Mouse (Mus musculus): ENCODE results near the gene Snrnp27. TPM values are rescaled to one million over a fixed set of nuclear protein-coding genes. Genes with fewer than 3 reads are reported as not detected.

The Snrnp27 gene
- polyA plus RNA-seq, 1 experiment from 2014 or later, result 124 TPM

- Histone ChIP-seq H3K4me3 (no peak overlapping the region), H3K4me2 (replicated peaks) (no peak overlapping the region), H3K4me1 (peaks cover 10% of the 10 kb centered on the region), H3K36me3 (peaks cover 38% of the 10 kb centered on the region), H3K9me3 (no peaks in the 10 kb centered on the region), H3K27ac (no peak overlapping the region), H3K27me3 (no peaks in the 10 kb centered on the region), H3K9ac (no peak overlapping the region)
- ATAC-seq (ENCODE audit: low FRiP score, low read depth), result no peak
- 62% methylated on average over 1 of the region's 1 CpGs for WGBS
These were observed 2.6 kb upstream of the Snrnp27 start for GRCm38 (mm10) chr6:86686971-86687370.

GRCm38 (mm10) chr6:86684655-86685011 is 311 bp upstream of the Snrnp27 start:
- no peaks in the 10 kb centered on the region for H3K27me3 ChIP-seq
- peak overlapping the region; percentile 93 for H3K4me2 ChIP-seq (replicated peaks)
- H3K4me1 ChIP-seq, result peaks cover 10% of the 10 kb centered on the region
- peaks cover 37% of the 10 kb centered on the region for H3K36me3 ChIP-seq
- peak overlapping the region; percentile 55; the same call in 1 of the 2 replicates for H3K27ac ChIP-seq
- 41% methylated on average over 12 of the region's 12 CpGs for WGBS
- H3K9me3 ChIP-seq, result no peaks in the 10 kb centered on the region
- peak overlapping the region; percentile 88 for H3K4me3 ChIP-seq
- no peak for ATAC-seq (ENCODE audit: low FRiP score, low read depth)
- peak overlapping the region; percentile 88 for H3K9ac ChIP-seq

DNA sequence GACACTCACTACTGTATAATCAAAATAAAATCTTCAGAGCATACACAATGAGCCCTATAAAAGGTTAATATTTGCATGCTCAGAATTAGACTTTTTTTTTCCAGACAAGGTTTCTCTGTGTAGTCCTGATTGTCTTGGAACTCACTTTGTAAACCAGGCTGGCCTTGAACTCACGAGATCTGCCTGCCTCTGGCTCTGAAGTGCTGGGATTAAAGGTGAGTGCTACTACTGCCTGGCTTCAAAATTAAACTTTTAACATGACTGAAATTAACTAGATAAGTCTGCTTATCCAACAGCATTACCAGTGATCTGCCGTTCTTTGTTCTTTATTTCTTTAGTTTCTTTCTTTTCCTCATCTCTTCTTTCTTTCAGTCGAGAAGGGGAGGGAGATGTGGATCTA is 3.0 kb downstream of the Snrnp27 start:
- 88% methylated on average over 3 of the region's 3 CpGs for WGBS
- no peak overlapping the region for H3K9ac ChIP-seq

DNA sequence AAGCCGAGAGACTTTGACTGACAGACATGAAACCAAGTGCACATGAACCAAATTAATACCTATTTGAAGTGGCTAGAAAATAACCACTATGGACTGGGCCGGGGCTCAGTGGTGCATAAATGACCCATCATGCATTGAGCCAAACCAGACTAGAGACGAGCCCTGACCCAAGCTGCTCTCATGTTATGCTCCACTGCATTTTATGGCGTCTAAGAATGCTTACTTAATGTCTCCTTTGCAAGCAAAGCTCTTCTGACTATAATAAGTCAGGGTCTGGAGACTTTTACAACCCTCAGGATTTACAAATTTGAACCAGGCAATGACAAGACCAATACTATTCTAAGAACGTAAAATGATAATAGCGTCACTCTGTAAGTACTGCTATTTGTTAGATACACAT is 6.0 kb downstream of the Snrnp27 start:
- no peak overlapping the region for H3K4me2 ChIP-seq (replicated peaks)
- H3K4me1 ChIP-seq, result peaks cover 5% of the 10 kb centered on the region
- H3K9ac ChIP-seq, result no peak overlapping the region
- no peaks in the 10 kb centered on the region for H3K27me3 ChIP-seq
- no peak for ATAC-seq (ENCODE audit: low FRiP score, low read depth)
- no peak overlapping the region for H3K27ac ChIP-seq
- H3K4me3 ChIP-seq, result no peak overlapping the region
- H3K9me3 ChIP-seq, result no peaks in the 10 kb centered on the region
- WGBS, result 77% methylated on average over 6 of the region's 6 CpGs
- H3K36me3 ChIP-seq, result peaks cover 90% of the 10 kb centered on the region

More for the DNA sequence above, 3.0 kb downstream of the Snrnp27 start:
- Histone ChIP-seq H3K27me3 (no peaks in the 10 kb centered on the region), H3K4me3 (no peak overlapping the region), H3K9me3 (no peaks in the 10 kb centered on the region), H3K27ac (no peak overlapping the region), H3K4me1 (peaks cover 10% of the 10 kb centered on the region), H3K36me3 (peaks cover 63% of the 10 kb centered on the region), H3K4me2 (replicated peaks) (no peak overlapping the region)
- ATAC-seq (ENCODE audit: low FRiP score, low read depth), result no peak

DNA sequence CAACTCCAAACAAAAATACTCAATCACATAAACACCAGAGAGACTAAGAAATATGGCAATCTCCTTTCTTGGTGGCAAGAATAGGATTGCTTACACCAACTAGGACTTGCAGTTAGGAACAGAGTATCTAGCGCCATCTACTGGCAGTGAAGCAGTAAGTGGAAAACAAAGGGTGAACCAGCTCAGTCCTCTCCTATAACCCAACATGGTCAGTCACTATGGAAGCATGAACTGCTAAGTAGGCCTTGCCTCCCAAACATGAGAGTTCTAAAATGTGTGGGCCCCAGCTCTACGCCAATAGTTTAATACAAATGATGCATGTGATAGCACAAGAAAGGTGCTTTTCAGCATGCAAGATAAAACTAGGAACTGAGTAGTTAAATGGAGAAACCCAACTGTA is 13.4 kb downstream of the Snrnp27 start:
- peaks cover 49% of the 10 kb centered on the region for H3K36me3 ChIP-seq
- H3K27ac ChIP-seq, result no peak overlapping the region
- WGBS, result 17% methylated on average over 2 of the region's 2 CpGs

DNA sequence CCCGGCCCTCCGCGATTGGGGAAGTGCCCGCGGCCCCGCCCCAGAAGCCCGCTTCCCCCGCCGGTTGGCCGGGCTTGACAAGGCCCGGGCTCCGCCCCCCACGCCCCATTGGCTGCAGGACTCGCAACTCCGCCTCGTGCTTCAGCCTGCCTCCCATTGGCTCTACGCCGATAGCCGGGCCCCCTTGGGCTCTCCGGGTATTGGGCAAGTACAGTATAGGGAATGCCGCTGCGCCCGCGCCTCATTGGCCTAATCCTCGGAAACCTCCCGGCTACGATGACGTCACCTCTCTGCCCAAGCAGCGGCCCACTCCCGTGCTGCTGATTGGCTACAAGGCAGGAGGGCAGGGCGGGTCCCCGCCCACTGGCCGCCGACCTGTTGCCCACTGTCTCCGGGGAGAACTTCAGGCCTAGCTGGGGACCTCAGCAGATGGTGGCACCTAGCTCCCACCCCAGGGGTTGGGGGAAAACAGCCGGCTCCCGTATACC is 15.0 kb downstream of the Snrnp27 start:
- ATAC-seq (ENCODE audit: low FRiP score, low read depth), result peak; percentile 100
- H3K27ac ChIP-seq, result 0 out of 2 replicates have a peak overlapping the region, but pooled peaks have one; percentile 48
- WGBS, result under 1% methylated on average over 21 of the region's 37 CpGs
- H3K4me2 ChIP-seq (replicated peaks), result peak overlapping the region; percentile 75
- H3K9ac ChIP-seq, result peak overlapping the region; percentile 68
- H3K27me3 ChIP-seq, result no peaks in the 10 kb centered on the region
- H3K4me3 ChIP-seq, result peak overlapping the region; percentile 90
- H3K4me1 ChIP-seq, result peaks cover 30% of the 10 kb centered on the region
- peaks cover 39% of the 10 kb centered on the region for H3K36me3 ChIP-seq
- no peaks in the 10 kb centered on the region for H3K9me3 ChIP-seq

More for the DNA sequence above, 13.4 kb downstream of the Snrnp27 start:
- Histone ChIP-seq H3K9me3 (no peaks in the 10 kb centered on the region), H3K4me1 (peaks cover 25% of the 10 kb centered on the region), H3K4me2 (replicated peaks) (no peak overlapping the region), H3K4me3 (no peak overlapping the region), H3K27me3 (no peaks in the 10 kb centered on the region), H3K9ac (no peak overlapping the region)
- ATAC-seq (ENCODE audit: low FRiP score, low read depth), result no peak

DNA sequence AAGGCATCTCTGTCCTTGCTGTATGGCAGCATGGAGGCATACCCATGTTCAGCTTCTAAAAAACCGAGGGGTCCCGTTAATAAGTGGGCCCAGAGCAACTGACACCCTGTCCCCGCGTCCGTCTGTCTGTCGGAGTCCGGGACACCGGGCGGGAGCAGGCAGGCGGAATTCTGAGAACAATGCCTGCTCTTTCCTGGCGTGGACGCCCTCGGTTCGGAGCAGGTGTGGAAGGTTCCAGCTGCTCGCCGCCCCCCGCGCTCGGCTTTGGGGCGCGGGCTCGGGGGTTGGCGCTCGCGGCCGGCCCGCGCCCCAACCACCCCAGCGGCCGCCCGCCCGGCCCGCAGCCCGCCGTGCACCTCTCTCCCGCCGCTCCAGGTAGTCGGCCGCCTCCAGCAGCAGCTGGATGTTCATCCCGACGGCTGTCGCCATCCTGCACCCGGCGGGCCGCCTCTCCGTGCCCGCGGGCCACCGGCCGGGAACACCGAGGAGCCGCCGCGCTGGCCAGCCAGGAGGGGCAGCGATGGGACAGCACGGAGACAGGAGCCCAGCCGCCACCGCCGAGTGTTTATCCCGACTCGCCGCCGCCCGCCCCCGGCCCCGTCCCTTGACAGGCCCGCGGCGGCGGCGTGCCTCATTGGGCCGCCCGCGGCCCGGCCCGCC is 15.6 kb downstream of the Snrnp27 start, which contains the start of gene Mxd1:
Gene Mxd1, minus strand, starts transcription at position 582 of the 660 bp plus-strand sequence.
- peak; percentile 1; the same call in 1 of the 2 replicates for ATAC-seq (ENCODE audit: low FRiP score, low read depth)
- Histone ChIP-seq H3K9me3 (no peaks in the 10 kb centered on the region), H3K4me3 (peak within 1 kb of the TSS; percentile 90), H3K36me3 (peaks cover 40% of the 10 kb centered on the region), H3K27ac (peak within 1 kb of the TSS; percentile 48), H3K9ac (peak within 1 kb of the TSS; percentile 84), H3K27me3 (no peaks in the 10 kb centered on the region), H3K4me2 (replicated peaks) (peak within 1 kb of the TSS; percentile 95), H3K4me1 (peaks cover 30% of the 10 kb centered on the region)
- under 1% methylated on average over 62 of the region's 76 CpGs for WGBS

- peaks cover 38% of the 10 kb centered on the region for H3K36me3 ChIP-seq
- H3K4me3 ChIP-seq, result peak overlapping the region; percentile 90
- no peak overlapping the region for H3K9ac ChIP-seq
- WGBS, result 93% methylated on average over 10 of the region's 10 CpGs
- H3K9me3 ChIP-seq, result no peaks in the 10 kb centered on the region
- ATAC-seq (ENCODE audit: low FRiP score, low read depth), result no peak
- peaks cover 30% of the 10 kb centered on the region for H3K4me1 ChIP-seq
- no peaks in the 10 kb centered on the region for H3K27me3 ChIP-seq
- no peak overlapping the region for H3K27ac ChIP-seq
- peak overlapping the region; percentile 95 for H3K4me2 ChIP-seq (replicated peaks)
These were observed 17.3 kb downstream of the Snrnp27 start for GRCm38 (mm10) chr6:86667061-86667460.

- no peak overlapping the region for H3K4me3 ChIP-seq
- H3K27me3 ChIP-seq, result no peaks in the 10 kb centered on the region
- 39% methylated on average over 17 of the region's 17 CpGs for WGBS
- H3K36me3 ChIP-seq, result peaks cover 44% of the 10 kb centered on the region
- peak overlapping the region; percentile 39; the same call in 1 of the 2 replicates for H3K9ac ChIP-seq
- H3K4me2 ChIP-seq (replicated peaks), result 0 out of 2 replicates have a peak overlapping the region, but pooled peaks have one; percentile 15
- no peaks in the 10 kb centered on the region for H3K9me3 ChIP-seq
- peaks cover 30% of the 10 kb centered on the region for H3K4me1 ChIP-seq
- no peak for ATAC-seq (ENCODE audit: low FRiP score, low read depth)
- H3K27ac ChIP-seq, result no peak overlapping the region
These were observed 18.6 kb downstream of the Snrnp27 start for GRCm38 (mm10) chr6:86665560-86666307.

DNA sequence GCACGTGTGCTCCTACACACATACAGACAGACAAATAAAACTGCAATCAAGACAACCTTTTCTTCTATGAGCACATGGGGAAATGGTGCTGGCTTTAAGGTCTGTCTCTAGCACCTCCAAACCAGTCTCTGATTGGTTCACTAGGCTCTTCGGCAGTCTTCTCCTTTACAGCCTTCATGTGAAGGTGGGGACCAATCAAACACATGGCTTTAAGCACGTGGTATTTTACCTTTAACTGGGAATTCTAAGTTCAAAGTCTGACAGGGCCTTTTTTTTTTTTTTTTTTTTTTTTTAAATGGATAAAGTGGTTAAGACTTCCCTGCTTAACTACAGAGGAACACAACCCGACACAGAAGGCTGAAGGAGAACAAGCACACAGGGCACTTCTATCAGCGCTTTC is 19.2 kb downstream of the Snrnp27 start:
- Histone ChIP-seq H3K4me3 (no peak overlapping the region), H3K4me2 (replicated peaks) (no peak overlapping the region), H3K27ac (no peak overlapping the region), H3K9ac (no peak overlapping the region), H3K36me3 (peaks cover 51% of the 10 kb centered on the region), H3K9me3 (no peaks in the 10 kb centered on the region), H3K27me3 (no peaks in the 10 kb centered on the region), H3K4me1 (peaks cover 29% of the 10 kb centered on the region)
- no peak for ATAC-seq (ENCODE audit: low FRiP score, low read depth)
- 52% methylated on average over 5 of the region's 5 CpGs for WGBS

- no peak overlapping the region for H3K9ac ChIP-seq
- peaks cover 72% of the 10 kb centered on the region for H3K36me3 ChIP-seq
- no peak overlapping the region for H3K4me2 ChIP-seq (replicated peaks)
- no peak overlapping the region for H3K4me3 ChIP-seq
- H3K9me3 ChIP-seq, result no peaks in the 10 kb centered on the region
- 75% methylated on average over 9 of the region's 9 CpGs for WGBS
- ATAC-seq (ENCODE audit: low FRiP score, low read depth), result no peak
- H3K4me1 ChIP-seq, result peaks cover 3% of the 10 kb centered on the region; the same call in 1 of the 2 replicates
- no peak overlapping the region for H3K27ac ChIP-seq
- H3K27me3 ChIP-seq, result no peaks in the 10 kb centered on the region
These were observed 24.0 kb downstream of the Snrnp27 start for GRCm38 (mm10) chr6:86660161-86660877.

- WGBS, result 80% methylated on average over 3 of the region's 3 CpGs
- Histone ChIP-seq H3K9ac (no peak overlapping the region), H3K9me3 (no peaks in the 10 kb centered on the region), H3K27me3 (no peaks in the 10 kb centered on the region), H3K4me3 (no peak overlapping the region), H3K36me3 (peaks cover 62% of the 10 kb centered on the region), H3K4me1 (peaks cover 7% of the 10 kb centered on the region; the same call in 1 of the 2 replicates), H3K27ac (no peak overlapping the region), H3K4me2 (replicated peaks) (no peak overlapping the region)
- no peak for ATAC-seq (ENCODE audit: low FRiP score, low read depth)
These were observed 25.8 kb downstream of the Snrnp27 start for GRCm38 (mm10) chr6:86658501-86658900.

All from limb, embryonic 13.5 days (tissue).